Mouse (Mus musculus) cerebellum, adult 8-10 months (tissue): Measurements from ENCODE around the gene Cdk10.
A peak's percentile ranks its signal among the peaks of the same experiment; 100 is the strongest.
"Not testable (repeated sequence)": the region's sequence is repeated elsewhere in the genome, so short reads cannot be mapped to it uniquely, and the experiment has no call there.

Experiments
- DNase-seq: peaks from one replicate; pipeline ENCODE4 v3.0.0; 2022

The Cdk10 gene

DNA sequence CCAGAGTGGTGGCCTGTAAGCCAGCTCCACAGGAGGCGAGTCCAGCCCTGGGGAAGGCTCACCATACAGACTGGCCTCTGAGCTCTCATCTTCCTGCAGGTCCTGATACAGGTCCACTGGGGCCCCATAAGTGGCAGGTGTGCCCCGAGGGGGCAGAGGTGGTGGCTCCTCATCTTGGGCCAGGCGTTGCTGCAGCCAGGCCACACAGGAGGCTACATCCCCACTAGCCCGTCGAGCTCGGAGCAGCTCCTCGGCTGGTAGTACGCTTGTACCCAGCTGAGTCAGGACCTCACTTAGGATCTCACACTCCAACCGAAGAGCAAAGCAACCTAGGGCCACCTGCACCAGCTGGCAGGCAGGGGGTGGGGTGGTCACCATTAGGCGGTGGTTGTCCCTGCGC lies 9.1 kb downstream of the Cdk10 start:
- DNase-seq, result no peak

DNA sequence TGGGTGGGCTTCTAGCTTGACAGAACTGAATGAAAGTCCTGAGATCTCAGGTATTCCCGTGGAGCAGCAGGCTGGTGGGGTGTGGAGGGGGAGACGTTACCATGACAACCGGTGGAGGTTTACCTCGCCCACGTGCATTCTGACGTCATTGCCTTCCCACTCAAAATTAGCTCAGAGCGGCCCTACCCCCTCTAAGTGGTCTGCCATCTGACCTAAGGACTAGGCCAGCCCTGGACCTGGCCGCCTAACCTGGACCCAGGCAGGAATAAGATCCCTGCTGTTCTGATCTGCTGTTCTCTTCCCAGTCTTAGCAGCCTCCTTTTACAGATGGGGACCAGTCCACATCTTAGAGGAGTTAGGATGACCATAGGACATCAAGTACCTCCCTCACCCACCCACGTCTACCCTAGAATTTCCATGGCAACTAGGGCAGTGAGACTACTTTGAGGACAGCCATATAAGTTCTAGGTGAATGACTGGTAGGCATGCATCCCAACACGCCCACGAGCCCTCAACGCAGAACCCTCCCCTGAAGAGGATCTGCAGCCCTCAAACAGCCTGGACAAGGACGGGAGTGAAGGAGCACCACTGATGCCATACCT lies 10.4 kb downstream of the Cdk10 start:
- DNase-seq, result peak; percentile 52

GRCm38 (mm10) chr8:123235520-123236497 lies 11.2 kb downstream of the Cdk10 start, which contains the start of gene Spata2l:
Gene Spata2l, minus strand, starts transcription at chr8:123236233.
- DNase-seq, result peak; percentile 82

DNA sequence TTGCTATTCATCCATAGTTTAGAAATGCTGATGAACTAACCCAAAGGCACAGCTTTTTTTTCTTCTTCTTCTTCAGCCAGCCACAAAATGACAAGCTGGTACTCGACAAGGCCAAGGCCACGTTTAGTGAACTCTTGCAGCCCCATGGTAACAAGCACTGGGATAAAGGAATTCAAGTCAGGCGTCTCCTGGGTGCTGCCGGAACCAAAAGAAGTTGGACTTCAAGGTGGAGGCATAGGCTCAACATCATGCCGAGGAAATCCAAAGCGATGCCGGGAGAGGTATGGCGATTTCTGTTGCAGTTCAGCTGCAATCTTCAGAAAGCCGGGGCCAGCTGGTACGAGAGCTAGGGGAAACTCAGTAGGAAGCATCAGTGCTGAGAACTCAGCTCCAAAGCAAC lies 14.8 kb downstream of the Cdk10 start:
- no peak for DNase-seq

DNA sequence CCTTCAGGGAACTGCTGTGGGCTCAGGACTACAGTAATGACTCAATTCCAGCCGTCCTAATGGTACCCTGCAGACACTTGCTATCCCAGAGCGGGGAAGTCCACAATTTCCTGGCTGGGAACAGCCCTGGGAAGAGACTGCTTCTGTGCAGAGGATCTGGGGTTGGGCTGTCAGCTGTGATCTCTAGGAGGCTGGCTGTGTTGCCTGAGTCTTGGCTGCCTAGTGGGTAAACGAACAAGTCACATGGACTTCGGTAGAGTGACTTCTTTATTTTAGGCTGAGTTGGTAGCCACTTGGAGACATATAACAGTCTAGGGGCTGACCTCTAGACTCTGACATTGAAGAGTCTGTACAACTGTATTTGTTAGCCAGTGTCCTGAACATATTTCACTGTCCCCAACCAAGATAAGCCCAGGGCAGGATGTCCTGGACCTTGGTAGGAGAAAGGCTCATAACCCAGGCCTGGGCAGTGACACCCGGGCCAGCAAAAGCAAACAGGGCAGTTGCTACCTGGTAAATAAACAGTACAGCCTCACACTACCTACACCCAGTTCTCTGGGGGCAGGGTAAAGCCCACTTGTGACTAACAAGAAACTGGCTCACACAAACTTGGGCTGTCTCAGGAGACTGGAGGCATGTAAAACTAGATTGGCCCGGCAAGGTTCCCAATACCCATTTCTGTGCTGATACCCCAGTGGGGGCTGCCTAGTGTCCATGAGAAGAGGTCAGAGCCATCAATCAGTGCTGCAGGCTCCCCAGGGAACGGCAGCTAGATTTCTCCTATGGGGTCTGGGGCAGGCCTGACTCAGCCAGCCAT lies 17.7 kb downstream of the Cdk10 start:
- no peak for DNase-seq

- DNase-seq, result no peak
Observed at GRCm38 (mm10) chr8:123243053-123243452, 18.4 kb downstream of the Cdk10 start.

GRCm38 (mm10) chr8:123244382-123244781 lies 19.7 kb downstream of the Cdk10 start:
- DNase-seq, result no peak

GRCm38 (mm10) chr8:123245543-123245942 lies 20.9 kb downstream of the Cdk10 start:
- DNase-seq, result no peak

GRCm38 (mm10) chr8:123247748-123248147 lies 23.1 kb downstream of the Cdk10 start:
- no peak for DNase-seq

DNA sequence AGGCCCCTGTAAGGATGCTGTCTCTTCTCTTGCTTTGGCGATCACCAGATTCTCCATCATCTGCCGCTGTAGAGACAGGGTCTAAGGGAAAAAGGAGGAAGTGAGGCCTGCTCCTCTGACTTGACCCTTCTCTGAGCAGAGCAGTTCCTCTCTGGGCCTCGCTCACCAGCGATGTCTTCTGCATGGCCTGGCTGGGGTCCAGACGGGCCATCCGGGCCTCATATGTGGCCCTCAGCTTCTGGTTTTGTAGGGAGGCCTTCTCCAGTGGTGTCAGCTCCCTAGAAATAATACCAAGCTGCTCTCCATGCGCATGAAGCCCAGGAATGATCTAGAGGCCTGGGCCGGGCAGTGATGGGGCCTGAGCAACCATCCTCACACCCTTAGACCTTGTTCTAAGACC lies 24.0 kb downstream of the Cdk10 start:
- DNase-seq, result no peak

DNA sequence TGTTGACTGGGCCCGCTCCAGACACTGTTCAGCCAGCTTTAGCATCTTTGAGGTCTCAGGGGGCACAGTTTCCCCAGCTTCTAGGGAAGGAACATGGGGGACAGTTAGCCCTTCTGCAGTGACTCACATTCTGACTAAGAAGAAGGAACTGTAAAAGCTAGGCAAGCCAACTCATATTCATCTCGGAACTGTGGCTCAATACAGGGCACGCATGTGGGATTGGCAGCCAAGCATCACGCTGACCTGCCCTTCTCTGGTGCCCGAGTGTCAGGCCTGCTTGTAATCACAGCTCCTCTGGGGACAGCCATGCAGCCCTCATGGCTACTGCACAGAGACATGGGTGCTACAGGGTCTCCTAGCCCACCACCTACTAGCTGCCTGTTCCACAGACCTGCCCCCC lies 26.3 kb downstream of the Cdk10 start:
- DNase-seq, result no peak

DNA sequence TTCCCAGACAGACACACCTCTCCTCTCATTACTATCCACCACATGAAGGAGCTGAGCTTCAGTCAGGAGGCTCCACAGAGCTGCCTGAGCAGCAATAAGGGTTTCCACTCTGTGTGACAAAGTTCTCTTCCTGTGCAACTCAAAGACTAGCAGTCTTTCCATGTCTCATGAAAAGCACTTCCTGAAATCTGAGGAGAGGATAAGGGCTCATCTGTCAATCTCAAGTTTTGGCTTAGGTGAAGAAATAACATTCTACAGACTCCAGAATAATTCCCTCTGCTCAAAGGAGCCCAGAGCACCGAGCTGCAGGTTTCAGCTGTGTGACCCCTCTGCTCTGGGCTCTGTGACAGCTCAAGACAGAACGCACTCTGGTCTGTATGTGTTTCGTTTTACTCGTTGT lies 28.3 kb downstream of the Cdk10 start:
- DNase-seq, result no peak

DNA sequence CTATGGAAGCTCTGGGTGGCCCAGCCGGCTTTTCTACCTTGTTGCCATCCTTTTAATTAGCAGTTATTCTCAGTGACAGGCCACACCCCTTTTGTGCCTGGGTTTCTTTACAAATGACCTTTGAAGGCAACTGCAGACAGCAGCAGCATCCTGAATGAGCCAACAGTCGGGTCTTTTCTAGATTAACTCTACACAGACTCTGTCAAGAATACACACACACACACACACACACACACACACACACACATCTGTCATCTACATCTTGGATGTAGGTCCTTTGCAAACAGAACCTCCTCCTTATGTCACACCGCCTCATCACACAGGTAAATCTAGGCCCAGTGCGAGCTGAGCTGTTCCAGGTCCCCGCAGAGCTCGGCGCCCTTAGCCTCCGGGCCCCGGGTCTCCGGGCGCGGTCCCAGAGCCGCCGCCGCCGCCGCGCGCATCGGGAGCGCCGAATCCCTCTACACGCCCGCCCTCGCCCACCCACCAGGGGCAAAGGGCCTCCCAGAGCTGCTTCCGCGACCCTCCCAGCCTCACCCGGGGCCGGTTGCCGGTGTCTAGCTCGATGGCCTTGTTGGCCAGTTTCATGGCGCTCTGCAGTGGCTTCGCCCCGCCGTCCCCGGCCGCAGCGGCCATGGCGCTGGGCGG lies 28.9 kb downstream of the Cdk10 start:
- no peak for DNase-seq

GRCm38 (mm10) chr8:123254099-123254885 lies 29.6 kb downstream of the Cdk10 start, which contains the start of the genes Zfp276 and Vps9d1:
Gene Zfp276, plus strand, starts transcription at chr8:123254195.
Gene Vps9d1, minus strand, starts transcription at chr8:123254348.
- peak; percentile 79 for DNase-seq

DNA sequence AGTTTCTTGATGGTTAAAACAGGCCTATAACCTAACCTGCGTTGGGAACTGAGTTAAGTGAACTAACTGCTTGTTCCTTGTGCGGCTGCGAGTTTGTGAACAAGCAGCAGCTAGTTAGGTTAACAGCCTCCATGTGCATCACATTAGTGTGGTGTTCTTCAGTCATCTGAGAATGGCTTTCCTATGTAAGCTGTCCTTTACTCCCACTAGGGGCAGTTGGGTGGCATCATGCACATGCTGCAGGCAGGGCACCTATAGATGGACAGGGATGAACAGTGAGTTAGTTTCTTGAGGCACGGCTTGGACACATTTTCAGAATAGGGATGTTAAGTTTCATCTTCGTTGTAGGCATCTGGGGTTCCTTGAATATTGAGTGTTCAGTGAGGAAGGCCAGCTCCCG lies 30.5 kb downstream of the Cdk10 start:
- DNase-seq, result no peak

GRCm38 (mm10) chr8:123257114-123257513 lies 32.5 kb downstream of the Cdk10 start:
- no peak for DNase-seq

DNA sequence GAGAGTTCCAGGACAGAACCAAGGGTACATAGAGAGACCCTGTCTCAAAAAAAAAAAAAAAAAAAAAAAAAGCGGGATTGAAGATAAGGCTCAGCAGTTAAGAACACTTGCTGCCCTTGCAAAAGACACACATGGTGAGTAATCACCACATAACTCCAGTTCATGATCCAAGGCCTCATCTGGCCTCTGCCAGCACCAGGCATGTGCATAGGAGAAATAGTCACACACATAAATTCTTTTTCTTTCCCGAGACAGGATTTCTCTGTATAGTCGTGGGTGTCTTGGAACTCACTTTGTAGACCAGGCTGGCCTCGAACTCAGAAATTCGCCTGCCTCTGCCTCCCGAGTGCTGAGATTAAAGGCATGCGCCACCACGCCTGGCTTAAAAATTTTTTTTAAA lies 33.0 kb downstream of the Cdk10 start:
- DNase-seq, result not testable (repeated sequence)

DNA sequence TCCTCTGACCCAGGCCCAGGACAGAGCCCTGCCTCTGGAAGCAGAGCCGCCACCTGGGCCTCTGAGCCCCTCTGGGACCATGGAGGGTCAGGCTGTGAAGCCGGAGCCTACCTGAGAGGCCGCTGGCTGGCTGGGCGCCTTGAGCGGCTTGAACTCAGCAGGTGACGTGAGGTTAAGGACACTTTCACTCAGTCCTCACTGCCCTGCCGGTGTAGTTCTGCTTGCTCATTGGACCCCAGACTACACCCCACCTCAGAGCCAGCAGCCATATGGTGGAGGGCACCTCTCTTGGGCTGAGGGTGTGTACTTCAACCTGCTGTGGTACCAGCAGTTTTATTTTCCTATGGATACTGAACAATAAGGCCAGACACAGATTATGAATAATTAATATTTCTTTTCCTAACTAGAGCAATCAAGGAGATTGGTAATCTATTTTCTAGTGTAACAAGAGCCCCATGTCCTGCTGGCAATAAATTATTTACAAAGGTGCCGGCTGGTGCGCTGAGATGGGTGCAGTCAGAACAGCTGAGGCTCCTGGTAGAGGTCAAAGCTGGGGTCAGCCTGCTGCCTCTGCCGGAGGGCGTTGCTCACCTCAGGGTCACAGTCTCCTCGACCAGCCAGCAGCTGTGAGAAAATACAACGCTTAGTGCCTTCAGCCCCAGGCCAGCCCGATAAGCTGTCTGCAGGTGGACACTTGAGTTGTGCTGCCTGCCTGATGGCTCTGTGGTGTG lies 43.4 kb downstream of the Cdk10 start:
- no peak for DNase-seq

DNA sequence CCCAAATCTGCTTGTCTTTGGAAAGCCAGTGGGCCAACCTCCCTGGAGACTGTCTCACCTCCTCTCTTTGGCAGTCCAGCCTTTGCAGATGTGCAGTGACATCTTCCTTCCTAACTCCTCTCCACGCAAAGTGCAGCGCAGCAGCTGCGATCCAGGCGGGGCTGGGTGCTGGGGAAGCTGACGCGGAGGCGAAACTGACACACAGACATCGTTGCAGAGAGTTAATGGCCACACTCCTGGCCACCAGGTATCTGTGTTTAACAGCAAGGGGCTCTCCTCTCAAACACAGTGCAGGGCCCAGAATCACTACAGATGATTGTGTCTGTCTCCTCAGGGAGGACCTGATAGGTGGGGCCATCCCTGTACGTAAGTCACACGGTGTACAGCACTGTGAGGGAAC lies 46.5 kb downstream of the Cdk10 start:
- no peak for DNase-seq

- DNase-seq, result no peak
Observed at GRCm38 (mm10) chr8:123271901-123272300, 47.3 kb downstream of the Cdk10 start.

- DNase-seq, result no peak
Observed at GRCm38 (mm10) chr8:123274447-123274846, 49.8 kb downstream of the Cdk10 start.
